Mouse (Mus musculus): ENCODE measurements at regions not wholly inside any gene's neighbourhood (a gene's known extent, or its start where the extent isn't known, plus 50 kb on each side); places are given as distances from the start of the nearest gene placed in this dataset.

DNA sequence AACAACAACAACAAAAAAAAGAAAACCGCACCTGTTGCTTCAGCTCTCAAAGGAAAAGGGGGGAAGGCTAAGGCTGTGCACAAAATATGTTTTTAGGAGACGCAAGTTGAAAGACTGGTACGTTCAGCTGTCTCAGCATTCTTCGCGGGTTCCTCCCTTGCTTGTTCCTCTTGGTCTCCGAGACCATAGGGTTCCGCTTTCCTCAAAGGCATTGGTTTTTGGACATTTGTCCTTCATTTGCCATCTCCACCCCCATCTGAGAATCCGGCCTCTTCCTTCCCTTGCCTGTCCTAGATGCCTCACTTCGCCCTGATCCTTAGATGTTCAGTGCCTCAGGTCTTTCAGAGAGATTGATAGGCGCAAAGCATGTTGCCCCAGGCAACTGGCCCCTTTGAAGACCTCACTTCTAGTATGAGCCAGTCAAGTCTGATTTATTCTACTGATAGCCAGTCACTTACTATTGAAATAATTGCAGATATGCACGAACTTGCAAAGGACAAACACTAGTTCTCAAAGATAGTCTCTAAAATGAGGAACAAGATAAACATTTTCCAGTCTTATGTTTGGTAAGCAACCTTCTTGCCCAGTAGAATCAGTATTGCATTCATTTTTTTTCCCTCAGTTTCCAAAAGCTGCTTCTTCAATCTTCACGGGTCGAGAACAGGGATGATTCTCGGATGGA is 112.6 kb upstream of the Tmc1 start:
- DNase-seq (ENCODE audit: low spot score): no peak
- 88% methylated on average over 14 of the region's 14 CpGs for WGBS

DNA sequence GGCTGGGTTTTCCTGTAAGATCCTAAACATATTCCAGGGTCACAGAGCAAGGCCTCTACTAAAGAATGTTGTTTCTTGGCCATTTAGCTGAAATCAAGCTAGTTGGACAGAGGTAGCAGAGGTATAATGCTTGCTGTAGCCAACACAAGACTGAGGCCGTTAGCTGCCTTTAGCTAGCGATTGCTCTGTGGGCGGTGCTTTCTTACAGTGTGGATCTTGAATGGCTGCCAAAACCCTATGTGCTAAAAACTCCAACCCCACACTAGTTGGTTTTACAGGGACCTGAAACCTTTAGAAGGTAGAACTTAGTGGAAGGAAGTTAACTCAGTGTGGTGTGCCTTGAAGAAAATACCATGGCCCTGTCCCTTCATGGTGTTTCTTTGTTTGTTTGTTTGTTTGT is 110.9 kb upstream of the Tmc1 start:
- Histone ChIP-seq H3K4me3 (replicated peaks; ENCODE audit: low read length) (no peak overlapping the region), H3K9ac (no peak overlapping the region), H3K4me1 (replicated peaks; ENCODE audit: control insufficient read depth, insufficient read depth, low read length) (no peaks in the 10 kb centered on the region), H3K36me3 (replicated peaks; ENCODE audit: control insufficient read depth, insufficient read depth) (no peaks in the 10 kb centered on the region), H3K27me3 (ENCODE audit: control insufficient read depth, insufficient read depth, low read length) (no peaks in the 10 kb centered on the region), H3K9me3 (ENCODE audit: control insufficient read depth, low read length) (no peaks in the 10 kb centered on the region), H3K27ac (no peak overlapping the region), H3K4me2 (replicated peaks) (no peak overlapping the region)
- WGBS: 85% methylated on average over 3 of the region's 3 CpGs
- DNase-seq (ENCODE audit: low spot score): no peak
- ATAC-seq (ENCODE audit: low FRiP score): no peak

More for the DNA sequence above, 112.6 kb upstream of the Tmc1 start:
- H3K27ac ChIP-seq: no peak overlapping the region
- H3K4me2 ChIP-seq (replicated peaks): no peak overlapping the region
- no peaks in the 10 kb centered on the region for H3K4me1 ChIP-seq (replicated peaks; ENCODE audit: control insufficient read depth, insufficient read depth, low read length)
- H3K9me3 ChIP-seq (ENCODE audit: control insufficient read depth, low read length): no peaks in the 10 kb centered on the region
- H3K27me3 ChIP-seq (ENCODE audit: control insufficient read depth, insufficient read depth, low read length): no peaks in the 10 kb centered on the region
- H3K4me3 ChIP-seq (replicated peaks; ENCODE audit: low read length): no peak overlapping the region
- ATAC-seq (ENCODE audit: low FRiP score): no peak
- H3K36me3 ChIP-seq (replicated peaks; ENCODE audit: control insufficient read depth, insufficient read depth): no peaks in the 10 kb centered on the region
- H3K9ac ChIP-seq: no peak overlapping the region

DNA sequence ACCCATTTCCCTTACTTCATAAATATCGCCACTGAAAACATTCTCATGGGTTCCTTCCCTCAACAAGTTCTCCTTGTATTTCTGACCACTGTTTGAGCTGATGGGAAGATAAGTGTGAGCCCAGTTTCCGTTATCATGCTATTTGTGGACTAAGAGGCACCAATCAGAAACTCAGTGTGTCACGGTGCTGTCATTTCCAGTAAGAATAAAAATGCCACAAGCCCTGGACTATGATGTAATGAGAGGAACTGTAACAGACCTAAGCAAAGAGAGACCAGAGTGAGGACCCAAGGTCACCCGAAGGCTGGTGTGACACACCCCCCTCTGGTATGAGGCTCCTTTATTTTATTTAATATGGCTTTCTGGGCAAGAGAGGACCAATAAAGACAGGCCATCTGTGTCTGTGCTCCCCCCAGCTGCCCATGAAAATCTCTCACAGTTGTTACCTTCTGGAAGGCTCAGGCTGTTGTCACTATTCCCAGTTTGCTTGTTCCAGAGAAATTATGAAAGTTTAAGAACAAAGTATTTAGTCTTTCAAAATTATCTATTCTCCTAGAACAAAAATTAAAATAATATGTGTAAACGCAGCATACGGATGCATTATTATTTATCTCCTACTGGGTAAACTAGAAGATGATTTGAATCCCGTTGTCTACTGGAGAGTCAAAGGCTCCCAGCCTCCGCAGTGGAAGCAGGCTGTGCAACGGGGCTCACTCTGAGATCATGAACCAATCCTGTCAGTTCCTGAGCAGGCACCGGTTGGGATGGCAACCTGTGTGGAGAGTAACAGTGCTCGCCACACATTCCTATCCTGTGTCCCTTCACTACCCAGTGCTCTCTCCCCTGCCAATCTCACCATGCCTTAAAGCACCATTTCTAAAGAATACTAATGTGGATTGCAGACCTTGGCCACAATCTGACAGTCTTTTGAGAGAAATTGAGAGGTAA is 99.9 kb upstream of the Tmc1 start:
- Histone ChIP-seq H3K4me3 (replicated peaks; ENCODE audit: low read length) (no peak overlapping the region), H3K4me2 (replicated peaks) (no peak overlapping the region), H3K27me3 (ENCODE audit: control insufficient read depth, insufficient read depth, low read length) (no peaks in the 10 kb centered on the region), H3K4me1 (replicated peaks; ENCODE audit: control insufficient read depth, insufficient read depth, low read length) (no peaks in the 10 kb centered on the region), H3K27ac (no peak overlapping the region), H3K9me3 (ENCODE audit: control insufficient read depth, low read length) (no peaks in the 10 kb centered on the region), H3K9ac (no peak overlapping the region), H3K36me3 (replicated peaks; ENCODE audit: control insufficient read depth, insufficient read depth) (no peaks in the 10 kb centered on the region)
- WGBS: 61% methylated on average over 11 of the region's 11 CpGs
- DNase-seq (ENCODE audit: low spot score): peak; percentile 58
- peak; percentile 92 for ATAC-seq (ENCODE audit: low FRiP score)

DNA sequence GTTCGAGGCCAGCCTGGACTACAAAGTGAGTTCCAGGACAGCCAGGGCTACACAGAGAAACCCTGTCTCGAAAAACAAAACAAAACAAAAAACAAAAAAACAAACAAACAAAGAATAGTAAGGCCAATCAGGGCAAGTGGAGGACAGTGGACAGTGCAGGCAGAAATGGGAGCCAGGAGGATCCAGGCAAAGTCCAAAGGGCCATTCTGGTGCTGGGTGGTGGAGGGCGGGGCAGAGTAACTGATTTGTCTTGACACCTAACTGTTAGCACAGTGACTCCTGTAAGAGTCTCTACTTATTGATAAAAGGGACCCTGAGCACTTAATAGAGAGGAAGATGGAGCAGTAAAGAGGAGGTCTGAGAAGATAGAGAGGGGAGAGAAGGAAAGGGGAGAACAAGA is 98.8 kb upstream of the Tmc1 start:
- no peaks in the 10 kb centered on the region for H3K27me3 ChIP-seq (ENCODE audit: control insufficient read depth, insufficient read depth, low read length)
- no peak overlapping the region for H3K9ac ChIP-seq
- H3K4me3 ChIP-seq (replicated peaks; ENCODE audit: low read length): no peak overlapping the region
- H3K9me3 ChIP-seq (ENCODE audit: control insufficient read depth, low read length): no peaks in the 10 kb centered on the region
- no peak for DNase-seq (ENCODE audit: low spot score)
- 92% methylated on average over 3 of the region's 3 CpGs for WGBS
- H3K4me1 ChIP-seq (replicated peaks; ENCODE audit: control insufficient read depth, insufficient read depth, low read length): no peaks in the 10 kb centered on the region
- no peak overlapping the region for H3K4me2 ChIP-seq (replicated peaks)
- no peak for ATAC-seq (ENCODE audit: low FRiP score)
- no peaks in the 10 kb centered on the region for H3K36me3 ChIP-seq (replicated peaks; ENCODE audit: control insufficient read depth, insufficient read depth)
- no peak overlapping the region for H3K27ac ChIP-seq

DNA sequence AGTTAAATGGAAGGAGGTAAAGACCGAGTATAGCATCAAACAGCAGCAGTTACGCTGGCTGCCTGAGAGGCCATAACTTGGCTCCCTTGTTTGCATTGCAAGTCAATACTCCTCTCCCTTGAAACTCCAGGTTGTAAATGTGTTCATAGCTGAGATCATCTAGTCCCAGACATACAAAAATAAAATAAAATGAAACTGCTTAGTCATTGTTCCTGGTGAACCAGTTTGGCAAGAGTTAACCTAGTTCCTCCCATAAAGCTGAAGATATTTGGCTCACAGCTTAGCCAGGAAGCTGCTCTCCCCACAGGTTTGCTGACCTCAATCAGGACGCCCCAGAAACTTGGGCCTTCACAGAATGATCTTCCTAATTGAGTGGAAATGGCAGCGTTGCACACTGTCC is 97.9 kb upstream of the Tmc1 start:
- no peaks in the 10 kb centered on the region for H3K27me3 ChIP-seq (ENCODE audit: control insufficient read depth, insufficient read depth, low read length)
- H3K27ac ChIP-seq: no peak overlapping the region
- H3K4me2 ChIP-seq (replicated peaks): no peak overlapping the region
- no peak overlapping the region for H3K9ac ChIP-seq
- DNase-seq (ENCODE audit: low spot score): no peak
- 85% methylated on average over 4 of the region's 4 CpGs for WGBS
- no peaks in the 10 kb centered on the region for H3K4me1 ChIP-seq (replicated peaks; ENCODE audit: control insufficient read depth, insufficient read depth, low read length)
- no peak for ATAC-seq (ENCODE audit: low FRiP score)
- no peak overlapping the region for H3K4me3 ChIP-seq (replicated peaks; ENCODE audit: low read length)
- H3K36me3 ChIP-seq (replicated peaks; ENCODE audit: control insufficient read depth, insufficient read depth): no peaks in the 10 kb centered on the region
- no peaks in the 10 kb centered on the region for H3K9me3 ChIP-seq (ENCODE audit: control insufficient read depth, low read length)

DNA sequence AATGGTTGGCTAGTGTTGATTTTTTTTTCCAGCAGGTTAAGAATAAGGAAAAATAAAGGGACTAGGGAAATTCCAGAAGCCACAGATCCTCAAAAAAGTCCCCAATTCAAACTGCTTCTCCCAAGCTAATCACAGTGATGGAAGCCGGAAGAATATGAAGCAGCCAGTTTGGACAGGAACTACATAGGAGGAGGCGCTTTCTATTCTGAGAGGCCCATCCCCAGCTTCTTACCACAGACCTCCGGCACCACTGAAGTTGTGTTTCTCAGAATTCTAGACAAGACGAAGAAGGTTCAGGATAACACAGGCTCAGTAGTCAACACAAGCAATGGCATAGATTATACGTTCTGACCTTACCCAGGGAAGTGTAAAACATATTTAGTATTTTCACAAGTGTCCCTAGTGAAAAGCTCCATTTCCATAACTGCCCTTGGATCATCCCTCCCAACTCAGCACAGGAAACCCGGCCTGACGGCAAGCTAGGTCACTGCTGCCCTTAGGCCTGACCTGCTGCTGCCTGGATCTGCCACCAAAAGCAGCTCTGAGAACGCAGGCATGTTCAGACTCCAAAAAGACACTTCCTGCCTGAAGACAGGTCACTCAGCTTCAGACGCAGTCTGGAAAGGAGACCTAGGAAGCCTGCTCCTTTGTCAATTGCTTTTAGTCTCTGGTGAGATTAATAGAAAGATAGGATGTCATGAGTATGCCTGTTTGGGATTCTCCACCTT is 97.2 kb upstream of the Tmc1 start:
- Histone ChIP-seq H3K4me2 (replicated peaks) (no peak overlapping the region), H3K27me3 (ENCODE audit: control insufficient read depth, insufficient read depth, low read length) (no peaks in the 10 kb centered on the region), H3K9me3 (ENCODE audit: control insufficient read depth, low read length) (no peaks in the 10 kb centered on the region), H3K9ac (no peak overlapping the region), H3K36me3 (replicated peaks; ENCODE audit: control insufficient read depth, insufficient read depth) (no peaks in the 10 kb centered on the region), H3K27ac (no peak overlapping the region), H3K4me1 (replicated peaks; ENCODE audit: control insufficient read depth, insufficient read depth, low read length) (no peaks in the 10 kb centered on the region), H3K4me3 (replicated peaks; ENCODE audit: low read length) (no peak overlapping the region)
- no peak for DNase-seq (ENCODE audit: low spot score)
- WGBS: 83% methylated on average over 9 of the region's 9 CpGs
- no peak for ATAC-seq (ENCODE audit: low FRiP score)

DNA sequence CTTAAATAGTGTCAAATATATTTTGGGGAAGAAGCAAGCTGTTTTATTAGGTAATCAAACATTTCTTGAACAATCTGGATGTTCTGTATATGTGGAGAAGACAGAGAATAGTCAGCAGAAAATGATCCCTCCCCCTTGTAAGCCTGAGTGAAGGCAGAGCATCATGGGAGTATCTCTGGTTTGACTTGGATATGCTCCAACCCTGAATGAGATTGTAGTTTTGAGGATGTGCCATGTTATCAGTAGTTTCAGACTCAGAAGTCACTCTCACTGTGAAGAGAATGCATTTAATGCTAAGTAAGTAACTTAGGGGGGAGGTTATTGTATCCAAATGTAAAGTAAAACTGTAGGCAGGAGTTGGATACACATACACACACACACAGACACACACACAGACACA is 95.3 kb upstream of the Tmc1 start:
- H3K27me3 ChIP-seq (ENCODE audit: control insufficient read depth, insufficient read depth, low read length): no peaks in the 10 kb centered on the region
- no peaks in the 10 kb centered on the region for H3K36me3 ChIP-seq (replicated peaks; ENCODE audit: control insufficient read depth, insufficient read depth)
- 0 out of 2 replicates have a peak, but pooled peaks cover 1% of the 10 kb centered on the region for H3K9me3 ChIP-seq (ENCODE audit: control insufficient read depth, low read length)
- H3K4me1 ChIP-seq (replicated peaks; ENCODE audit: control insufficient read depth, insufficient read depth, low read length): no peaks in the 10 kb centered on the region
- DNase-seq (ENCODE audit: low spot score): no peak
- H3K27ac ChIP-seq: no peak overlapping the region
- no peak for ATAC-seq (ENCODE audit: low FRiP score)
- no peak overlapping the region for H3K9ac ChIP-seq
- H3K4me2 ChIP-seq (replicated peaks): no peak overlapping the region
- no peak overlapping the region for H3K4me3 ChIP-seq (replicated peaks; ENCODE audit: low read length)

DNA sequence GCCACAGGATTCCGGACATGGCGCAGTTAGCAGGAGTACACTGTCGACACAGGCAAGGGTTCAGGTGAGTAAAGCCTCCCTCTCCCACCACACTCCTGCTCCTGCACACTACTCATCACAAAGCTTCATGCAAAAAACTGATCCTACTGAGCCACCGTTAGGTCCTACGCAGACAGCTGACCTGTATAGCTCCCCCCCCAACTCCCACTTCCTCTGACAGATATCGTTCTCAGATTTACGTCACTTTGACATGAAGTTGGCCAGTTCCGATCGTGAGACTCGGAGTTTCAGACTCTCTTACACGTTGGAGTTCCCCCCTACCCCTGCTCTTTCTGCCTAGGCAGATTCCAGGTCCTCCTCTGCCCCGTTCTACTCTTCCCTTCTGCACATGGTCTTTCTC is 91.6 kb upstream of the Tmc1 start:
- no peak for DNase-seq (ENCODE audit: low spot score)
- Histone ChIP-seq H3K9me3 (ENCODE audit: control insufficient read depth, low read length) (peaks cover 10% of the 10 kb centered on the region; the same call in 1 of the 2 replicates), H3K27me3 (ENCODE audit: control insufficient read depth, insufficient read depth, low read length) (no peaks in the 10 kb centered on the region), H3K4me2 (replicated peaks) (no peak overlapping the region), H3K36me3 (replicated peaks; ENCODE audit: control insufficient read depth, insufficient read depth) (no peaks in the 10 kb centered on the region), H3K27ac (no peak overlapping the region), H3K4me3 (replicated peaks; ENCODE audit: low read length) (no peak overlapping the region), H3K4me1 (replicated peaks; ENCODE audit: control insufficient read depth, insufficient read depth, low read length) (no peaks in the 10 kb centered on the region), H3K9ac (no peak overlapping the region)
- ATAC-seq (ENCODE audit: low FRiP score): no peak
- WGBS: 93% methylated on average over 12 of the region's 12 CpGs

DNA sequence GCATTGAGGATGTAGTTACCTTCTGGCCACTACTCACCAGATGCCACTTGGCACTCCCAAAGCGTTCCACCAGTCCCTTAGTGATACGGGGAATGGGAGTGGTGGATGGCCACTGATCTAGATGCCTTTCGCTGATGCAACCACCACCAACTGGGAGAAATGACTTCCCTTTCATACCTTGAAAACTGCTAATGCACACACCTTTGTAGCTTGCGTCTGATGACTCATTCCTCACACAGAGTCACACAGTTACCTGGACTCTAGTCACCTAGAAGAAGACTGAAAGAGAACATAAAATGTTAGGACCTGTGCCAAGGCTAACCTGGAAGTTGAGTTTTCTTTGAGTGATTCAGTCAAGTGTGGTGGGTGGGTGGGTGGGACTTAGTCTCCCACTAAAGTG is 90.0 kb upstream of the Tmc1 start:
- WGBS: 98% methylated on average over 4 of the region's 4 CpGs
- no peaks in the 10 kb centered on the region for H3K4me1 ChIP-seq (replicated peaks; ENCODE audit: control insufficient read depth, insufficient read depth, low read length)
- no peaks in the 10 kb centered on the region for H3K27me3 ChIP-seq (ENCODE audit: control insufficient read depth, insufficient read depth, low read length)
- DNase-seq (ENCODE audit: low spot score): no peak
- no peaks in the 10 kb centered on the region for H3K36me3 ChIP-seq (replicated peaks; ENCODE audit: control insufficient read depth, insufficient read depth)
- H3K9me3 ChIP-seq (ENCODE audit: control insufficient read depth, low read length): peaks cover 10% of the 10 kb centered on the region; the same call in 1 of the 2 replicates
- no peak overlapping the region for H3K4me2 ChIP-seq (replicated peaks)
- no peak for ATAC-seq (ENCODE audit: low FRiP score)
- H3K9ac ChIP-seq: no peak overlapping the region
- no peak overlapping the region for H3K4me3 ChIP-seq (replicated peaks; ENCODE audit: low read length)
- H3K27ac ChIP-seq: no peak overlapping the region
